Mouse (Mus musculus) mouse embryonic stem cell (cell line): ENCODE measurements around the gene Klhdc8a.
"Not testable (repeated sequence)": the region's sequence is repeated elsewhere in the genome, so short reads cannot be mapped to it uniquely, and the experiment has no call there.

ENCODE experiments used
- in situ Hi-C, 2 experiments: fragments of 300-500 bp; cut with MboI; formaldehyde crosslinking; loops; 1 replicate in 1 of 2; 3 replicates in 1 of 2; pipeline ENCODE4 v1.14.3; 2019 to 2020; ENCODE audit warnings: low sequenced_read_pairs in 2 of 2, low pct_unique_long_range_greater_than_20kb in 1 of 2, mixed read lengths in 1 of 2; ENCODE audit not compliant: unreplicated experiment in 1 of 2

Klhdc8a gene

GRCm38 (mm10) chr1:132298425-132298800 is at the start of gene Klhdc8a:
TSS of gene Klhdc8a (plus strand) at chr1:132298626.
- in situ Hi-C loops: no loop called here

GRCm38 (mm10) chr1:132254467-132254866 is 44.0 kb upstream of the Klhdc8a start:
- in situ Hi-C loops: no loop called here

- in situ Hi-C loops: no loop called here
Observed at GRCm38 (mm10) chr1:132260331-132260730, 38.1 kb upstream of the Klhdc8a start.

DNA sequence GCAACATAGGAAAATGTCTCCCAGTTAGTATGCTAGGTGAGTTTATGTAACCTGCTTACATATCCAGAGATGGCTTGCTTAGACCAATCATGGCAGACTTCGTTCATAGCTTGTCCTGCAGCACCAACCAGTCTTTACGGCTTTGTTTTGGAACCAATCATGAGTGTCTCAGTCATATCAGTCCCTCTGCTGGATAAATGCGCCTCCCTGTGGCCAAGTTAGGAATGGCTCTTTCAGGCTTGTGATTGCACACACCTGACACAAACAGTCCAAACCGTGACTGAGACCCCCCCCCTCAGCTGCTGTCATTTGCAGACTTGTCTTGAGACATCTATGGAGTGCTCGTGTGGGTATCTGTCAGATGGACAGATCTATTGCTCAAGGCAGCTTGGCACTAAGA is 37.4 kb upstream of the Klhdc8a start:
- in situ Hi-C loops: no loop called here

- in situ Hi-C loops: no loop called here
Observed at GRCm38 (mm10) chr1:132263618-132264017, 34.8 kb upstream of the Klhdc8a start.

GRCm38 (mm10) chr1:132264577-132264976 is 33.8 kb upstream of the Klhdc8a start:
- in situ Hi-C loops: no loop called here

GRCm38 (mm10) chr1:132265211-132265859 is 33.1 kb upstream of the Klhdc8a start:
- in situ Hi-C loops: no loop called here

- in situ Hi-C loops: no loop called here
Observed at GRCm38 (mm10) chr1:132265936-132266335, 32.5 kb upstream of the Klhdc8a start.

DNA sequence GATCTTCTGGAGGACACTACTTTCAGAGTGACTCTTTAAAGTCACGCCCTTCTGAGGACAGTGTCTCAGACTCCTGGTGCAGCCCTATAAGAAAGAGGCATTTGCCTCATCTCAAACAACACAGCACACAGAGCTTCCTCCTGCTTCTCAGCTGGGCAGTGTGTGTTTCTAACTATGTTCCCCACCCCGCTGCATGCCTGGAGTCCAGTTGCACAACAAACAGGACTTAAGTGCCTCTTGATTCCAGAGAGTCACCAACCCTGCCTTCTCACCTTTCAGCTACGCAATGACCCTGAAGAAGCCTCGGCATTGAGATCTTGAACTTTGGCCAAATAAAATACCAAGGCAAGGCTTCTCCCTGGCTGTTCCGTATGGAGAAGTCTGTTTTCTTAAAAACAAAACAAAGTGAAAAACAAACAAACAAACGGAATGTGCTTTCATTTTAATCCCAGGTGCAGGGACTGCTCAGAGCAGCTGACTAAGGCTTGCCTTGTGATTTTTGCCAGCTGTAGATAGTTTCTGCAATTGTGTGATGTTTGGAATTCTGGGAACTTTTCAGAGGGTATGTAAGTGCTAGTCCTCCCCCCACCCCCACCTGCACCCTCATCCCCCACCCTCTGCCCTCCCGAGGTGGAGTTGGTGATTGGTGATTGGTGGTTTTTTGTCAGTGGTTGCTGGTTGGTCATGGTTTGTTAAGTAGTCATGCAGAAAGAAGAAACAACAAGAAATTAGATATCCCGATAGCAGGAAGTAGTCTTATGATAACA is 31.5 kb upstream of the Klhdc8a start:
- in situ Hi-C loops: no loop called here

- in situ Hi-C loops: no loop called here
Observed at GRCm38 (mm10) chr1:132267959-132268358, 30.5 kb upstream of the Klhdc8a start.

DNA sequence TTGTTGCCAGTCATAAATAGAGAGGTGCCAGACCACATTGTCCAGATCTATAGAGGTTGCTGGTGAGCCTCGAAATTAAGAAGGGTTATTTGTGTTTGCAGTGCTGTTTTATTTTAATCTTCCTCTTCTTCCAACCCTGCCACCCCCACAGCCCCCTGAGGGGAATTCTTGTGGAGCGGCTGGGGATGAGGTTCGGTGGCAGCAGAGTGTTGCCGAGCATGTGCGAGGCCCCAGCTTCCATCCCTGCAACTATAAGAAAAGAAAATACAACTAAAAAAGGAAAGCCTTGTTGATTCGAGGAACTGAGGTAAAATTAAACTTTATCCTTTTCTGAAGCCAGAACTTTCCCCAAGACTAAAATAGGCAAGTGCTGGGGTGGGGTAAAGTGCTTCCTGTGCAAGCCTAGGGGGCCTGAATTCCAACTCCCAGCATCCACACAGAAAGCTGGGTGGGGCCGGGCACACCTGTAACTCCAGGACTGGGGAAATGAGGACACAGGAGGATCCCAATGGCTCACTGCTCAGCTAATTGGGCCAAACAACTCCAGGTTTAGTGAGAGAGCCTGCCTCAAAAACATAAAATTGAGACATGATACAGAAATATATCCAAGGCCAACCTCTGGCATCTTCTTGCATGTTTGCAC is 29.9 kb upstream of the Klhdc8a start:
- in situ Hi-C loops: no loop called here

GRCm38 (mm10) chr1:132271237-132271636 is 27.2 kb upstream of the Klhdc8a start:
- in situ Hi-C loops: no loop called here

- in situ Hi-C loops: no loop called here
Observed at GRCm38 (mm10) chr1:132276694-132277093, 21.7 kb upstream of the Klhdc8a start.

- in situ Hi-C loops: no loop called here
Observed at GRCm38 (mm10) chr1:132277124-132277523, 21.3 kb upstream of the Klhdc8a start.

DNA sequence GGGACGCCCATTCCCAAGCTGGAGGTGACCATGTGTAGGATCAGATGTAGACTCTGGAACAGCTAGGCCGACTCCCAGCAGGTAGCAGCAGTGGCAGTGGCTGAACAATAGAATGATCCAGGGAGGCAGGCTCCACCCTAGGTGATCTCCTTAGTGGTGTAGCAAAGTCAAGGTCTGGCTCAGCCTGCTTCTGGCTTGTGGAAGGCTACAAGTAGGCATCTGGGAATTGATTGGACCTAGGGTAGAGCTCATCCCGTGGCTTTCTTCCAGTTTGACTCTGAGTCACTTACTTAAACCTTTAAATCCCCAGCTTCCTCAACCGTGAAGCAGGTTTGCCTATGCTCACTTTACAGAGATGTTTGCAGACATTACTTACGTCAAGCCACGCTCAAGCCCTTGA is 17.8 kb upstream of the Klhdc8a start:
- in situ Hi-C loops: not testable (repeated sequence)

GRCm38 (mm10) chr1:132281523-132282176 is 16.8 kb upstream of the Klhdc8a start:
- in situ Hi-C loops: no loop called here

- in situ Hi-C loops: no loop called here
Observed at GRCm38 (mm10) chr1:132282177-132282536, 16.3 kb upstream of the Klhdc8a start.

DNA sequence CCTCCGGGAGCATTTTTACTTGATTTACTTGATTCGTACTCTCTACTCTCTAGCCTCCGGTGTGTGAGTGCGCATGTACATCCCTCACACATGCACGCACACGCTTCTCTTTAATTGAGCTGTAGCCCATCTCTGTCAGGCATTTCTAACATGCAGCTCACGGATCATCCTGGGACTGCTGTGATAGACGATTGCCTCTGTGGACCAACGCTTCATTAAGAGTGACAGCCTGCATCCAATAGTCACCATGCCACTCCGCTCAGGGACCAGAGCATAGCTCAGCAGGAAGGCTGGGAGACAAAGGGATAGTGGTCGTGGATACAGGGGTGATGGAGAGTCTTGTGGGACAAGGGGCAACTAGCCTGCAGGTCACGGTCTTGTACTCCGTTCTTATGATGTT is 15.4 kb upstream of the Klhdc8a start:
- in situ Hi-C loops: no loop called here

DNA sequence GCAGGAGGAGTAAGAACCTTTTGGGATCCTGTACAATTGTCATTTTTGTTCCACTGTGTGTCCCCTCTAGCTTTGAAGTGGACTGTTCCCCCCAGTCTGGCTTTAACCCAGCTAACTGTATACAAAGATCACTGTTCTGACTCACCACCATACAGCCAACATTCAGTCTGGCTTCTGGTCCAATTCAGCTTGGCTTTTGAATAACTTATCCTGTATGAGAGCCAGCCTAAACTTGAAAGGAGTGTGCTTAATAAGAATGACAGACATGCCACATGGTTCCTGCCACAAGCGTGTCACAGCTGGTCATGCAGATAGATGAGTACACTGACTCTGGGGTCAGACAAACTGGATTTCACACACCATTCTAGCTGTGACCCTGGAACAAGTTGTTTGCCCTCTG is 11.7 kb upstream of the Klhdc8a start:
- in situ Hi-C loops: no loop called here
